Mouse (Mus musculus): ENCODE results near the gene Fam171b. TPM values are rescaled to one million over a fixed set of nuclear protein-coding genes. Genes with fewer than 3 reads are reported as not detected.

Gene Fam171b
- polyA plus RNA-seq, 1 experiment from 2014 or later = 42.8 TPM

DNA sequence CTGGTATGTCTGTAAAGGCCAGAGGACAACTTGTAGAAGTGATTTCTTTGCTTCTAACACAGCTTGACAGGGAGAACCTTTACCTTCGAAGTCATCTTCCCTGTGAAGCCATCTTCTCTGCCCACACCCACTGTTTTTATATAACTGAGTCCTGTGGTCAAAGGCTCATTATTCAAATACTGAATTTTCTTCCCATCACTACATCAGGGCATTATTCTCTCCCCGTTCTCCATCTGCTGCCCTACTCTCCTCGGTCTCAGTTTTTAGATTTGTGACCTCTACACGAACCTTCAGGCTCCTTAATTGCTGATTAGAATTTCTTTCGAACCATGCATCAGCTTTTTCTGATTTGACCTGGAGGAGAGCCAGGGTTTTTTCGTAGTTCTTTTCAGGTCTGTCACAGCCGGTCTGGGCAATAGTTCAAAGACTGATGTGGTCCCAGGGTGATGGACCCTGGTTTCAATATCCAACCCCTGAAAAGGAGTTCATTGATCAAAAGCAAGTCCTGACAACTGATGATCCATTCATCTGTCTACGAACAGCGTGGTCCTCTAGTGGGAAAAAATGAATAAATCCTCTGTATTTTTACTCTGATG, 14.4 kb upstream of the Fam171b start:
- DNase-seq (ENCODE audit: low spot score, missing footprints) = no peak
- Histone ChIP-seq H3K27me3 (ENCODE audit: control insufficient read depth, insufficient read depth, low read length) (no peaks in the 10 kb centered on the region), H3K9me3 (ENCODE audit: control insufficient read depth, low read length) (no peaks in the 10 kb centered on the region), H3K4me1 (ENCODE audit: control insufficient read depth, insufficient read depth, low read length) (no peaks in the 10 kb centered on the region), H3K9ac (ENCODE audit: low read length) (no peak overlapping the region), H3K27ac (ENCODE audit: low read depth, low read length) (no peak overlapping the region), H3K36me3 (ENCODE audit: control insufficient read depth, insufficient read depth, low read length) (no peaks in the 10 kb centered on the region), H3K4me2 (no peak overlapping the region), H3K4me3 (ENCODE audit: low read depth, low read length) (no peak overlapping the region)
- WGBS = 81% methylated on average over 9 of the region's 9 CpGs
- ATAC-seq (ENCODE audit: low FRiP score) = no peak

DNA sequence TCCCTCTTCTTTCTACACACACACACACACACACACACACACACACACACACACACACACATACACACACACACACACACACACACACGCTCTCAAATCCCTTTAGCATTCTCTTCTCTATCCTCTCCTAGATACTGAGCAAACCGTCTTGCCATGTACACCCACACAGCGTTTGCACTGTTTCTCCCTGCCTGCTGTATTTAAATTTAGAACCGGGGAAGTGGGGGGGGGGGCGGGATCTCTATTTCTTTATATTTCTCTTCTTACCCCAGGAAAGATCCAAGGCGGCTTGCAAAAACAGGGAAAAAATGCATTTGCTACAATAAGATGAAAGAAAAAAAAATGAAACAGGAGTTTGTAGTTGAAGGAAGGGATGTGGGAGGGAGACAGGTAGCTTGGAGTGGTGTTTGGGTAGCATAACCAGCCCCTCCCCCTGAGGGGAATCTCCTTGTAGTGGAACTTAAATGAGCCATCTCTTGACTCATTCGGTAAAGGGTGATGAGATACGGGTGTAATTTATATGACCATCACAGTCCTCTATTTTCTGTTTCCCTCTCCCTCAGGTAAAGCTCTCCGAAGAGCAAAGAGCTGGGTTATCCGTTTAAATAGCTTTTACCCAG, 947 bp downstream of the Fam171b start:
- no peak for DNase-seq (ENCODE audit: low spot score, missing footprints)

GRCm38 (mm10) chr2:83814009-83814408, 1.6 kb downstream of the Fam171b start:
- no peaks in the 10 kb centered on the region for H3K9me3 ChIP-seq (ENCODE audit: control insufficient read depth, low read length)
- H3K9ac ChIP-seq (ENCODE audit: low read length) = peak overlapping the region; percentile 30
- peak overlapping the region; percentile 58 for H3K4me3 ChIP-seq (ENCODE audit: low read depth, low read length)
- no peaks in the 10 kb centered on the region for H3K36me3 ChIP-seq (ENCODE audit: control insufficient read depth, insufficient read depth, low read length)
- H3K27ac ChIP-seq (ENCODE audit: low read depth, low read length) = no peak overlapping the region
- 59% methylated on average over 6 of the region's 6 CpGs for WGBS
- H3K4me2 ChIP-seq = peak overlapping the region; percentile 64
- peaks cover 4% of the 10 kb centered on the region; the same call in 1 of the 2 replicates for H3K4me1 ChIP-seq (ENCODE audit: control insufficient read depth, insufficient read depth, low read length)
- ATAC-seq (ENCODE audit: low FRiP score) (no peak), DNase-seq (ENCODE audit: low spot score, missing footprints) (no peak)
- H3K27me3 ChIP-seq (ENCODE audit: control insufficient read depth, insufficient read depth, low read length) = no peaks in the 10 kb centered on the region

More for the DNA sequence above, 947 bp downstream of the Fam171b start:
- H3K4me2 ChIP-seq = peak overlapping the region; percentile 64
- no peaks in the 10 kb centered on the region for H3K36me3 ChIP-seq (ENCODE audit: control insufficient read depth, insufficient read depth, low read length)
- H3K27ac ChIP-seq (ENCODE audit: low read depth, low read length) = no peak overlapping the region
- no peaks in the 10 kb centered on the region for H3K27me3 ChIP-seq (ENCODE audit: control insufficient read depth, insufficient read depth, low read length)
- peak overlapping the region; percentile 58 for H3K4me3 ChIP-seq (ENCODE audit: low read depth, low read length)
- WGBS = 14% methylated on average over 10 of the region's 10 CpGs
- peak overlapping the region; percentile 93 for H3K9ac ChIP-seq (ENCODE audit: low read length)
- no peaks in the 10 kb centered on the region for H3K9me3 ChIP-seq (ENCODE audit: control insufficient read depth, low read length)
- peaks cover 4% of the 10 kb centered on the region; the same call in 1 of the 2 replicates for H3K4me1 ChIP-seq (ENCODE audit: control insufficient read depth, insufficient read depth, low read length)
- peak; percentile 43 for ATAC-seq (ENCODE audit: low FRiP score)

DNA sequence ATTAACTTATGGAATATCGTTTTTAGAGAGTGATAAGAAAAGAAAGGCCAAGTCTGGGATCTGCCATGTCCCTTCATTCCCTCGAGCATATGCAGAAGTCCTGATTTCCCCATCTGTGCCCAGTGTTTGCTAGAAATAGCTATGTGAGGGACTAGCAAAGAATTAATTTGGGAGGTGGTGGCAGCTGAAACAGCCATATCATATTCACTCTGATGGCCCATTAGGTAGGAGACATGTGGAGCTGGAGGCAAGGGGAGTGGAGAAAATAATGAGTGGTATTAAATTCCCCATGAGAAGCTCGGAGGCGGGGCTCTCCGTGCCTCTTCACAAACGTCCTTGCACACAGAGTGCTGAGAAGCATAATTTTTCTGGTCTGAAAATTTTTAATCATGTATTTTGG, 3.7 kb downstream of the Fam171b start:
- Histone ChIP-seq H3K4me2 (no peak overlapping the region), H3K27me3 (ENCODE audit: control insufficient read depth, insufficient read depth, low read length) (no peaks in the 10 kb centered on the region), H3K9ac (ENCODE audit: low read length) (no peak overlapping the region), H3K27ac (ENCODE audit: low read depth, low read length) (no peak overlapping the region), H3K4me3 (ENCODE audit: low read depth, low read length) (no peak overlapping the region), H3K4me1 (ENCODE audit: control insufficient read depth, insufficient read depth, low read length) (peaks cover 4% of the 10 kb centered on the region; the same call in 1 of the 2 replicates), H3K36me3 (ENCODE audit: control insufficient read depth, insufficient read depth, low read length) (no peaks in the 10 kb centered on the region), H3K9me3 (ENCODE audit: control insufficient read depth, low read length) (no peaks in the 10 kb centered on the region)
- 72% methylated on average over 6 of the region's 6 CpGs for WGBS
- ATAC-seq (ENCODE audit: low FRiP score) = no peak
- no peak for DNase-seq (ENCODE audit: low spot score, missing footprints)

- Histone ChIP-seq H3K4me3 (ENCODE audit: low read depth, low read length) (no peak overlapping the region), H3K4me1 (ENCODE audit: control insufficient read depth, insufficient read depth, low read length) (peaks cover 5% of the 10 kb centered on the region; the same call in 1 of the 2 replicates), H3K9ac (ENCODE audit: low read length) (no peak overlapping the region), H3K27ac (ENCODE audit: low read depth, low read length) (no peak overlapping the region), H3K27me3 (ENCODE audit: control insufficient read depth, insufficient read depth, low read length) (no peaks in the 10 kb centered on the region), H3K4me2 (no peak overlapping the region), H3K9me3 (ENCODE audit: control insufficient read depth, low read length) (no peaks in the 10 kb centered on the region), H3K36me3 (ENCODE audit: control insufficient read depth, insufficient read depth, low read length) (no peaks in the 10 kb centered on the region)
- DNase-seq (ENCODE audit: low spot score, missing footprints) = no peak
- whole genome bisulfite sequencing = 74% methylated on average over 5 of the region's 5 CpGs
- ATAC-seq (ENCODE audit: low FRiP score) = no peak
These were observed 12.7 kb downstream of the Fam171b start for GRCm38 (mm10) chr2:83825161-83825560.

DNA sequence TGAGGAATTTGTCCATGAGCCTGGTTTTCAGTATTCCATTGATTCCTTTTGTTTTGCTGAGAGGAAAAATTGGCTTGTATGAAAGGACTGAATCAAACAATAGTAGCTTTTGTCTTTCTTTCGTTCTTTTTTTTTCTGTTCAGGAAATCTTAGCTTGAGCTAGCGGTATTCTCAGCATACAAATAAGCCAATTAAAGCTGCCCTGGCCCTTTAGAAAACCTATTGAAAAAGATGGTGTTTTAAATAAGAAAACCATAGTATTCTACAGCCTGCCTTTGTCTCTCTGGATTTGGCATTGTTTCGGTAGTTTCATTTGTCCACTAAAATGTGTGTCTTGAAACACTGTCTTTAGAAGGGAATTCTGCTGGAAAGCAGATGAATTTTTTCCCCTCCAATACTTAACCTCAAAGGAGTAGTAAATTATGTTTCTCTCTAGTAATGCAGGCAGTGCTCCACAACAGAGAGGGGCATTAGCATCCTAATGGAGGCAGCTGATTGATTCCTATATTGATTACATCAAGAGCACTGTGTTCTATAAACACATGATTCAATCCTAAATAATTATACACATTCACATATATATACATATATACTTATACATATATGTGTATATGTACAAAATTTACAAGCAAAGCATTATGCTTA, 16.6 kb downstream of the Fam171b start:
- peak; percentile 73 for ATAC-seq (ENCODE audit: low FRiP score)
- Histone ChIP-seq H3K9me3 (ENCODE audit: control insufficient read depth, low read length) (no peaks in the 10 kb centered on the region), H3K4me2 (no peak overlapping the region), H3K36me3 (ENCODE audit: control insufficient read depth, insufficient read depth, low read length) (no peaks in the 10 kb centered on the region), H3K4me1 (ENCODE audit: control insufficient read depth, insufficient read depth, low read length) (peaks cover 5% of the 10 kb centered on the region; the same call in 1 of the 2 replicates), H3K4me3 (ENCODE audit: low read depth, low read length) (no peak overlapping the region), H3K27ac (ENCODE audit: low read depth, low read length) (peak overlapping the region; percentile 42; the same call in 1 of the 2 replicates), H3K9ac (ENCODE audit: low read length) (no peak overlapping the region), H3K27me3 (ENCODE audit: control insufficient read depth, insufficient read depth, low read length) (no peaks in the 10 kb centered on the region)
- DNase-seq (ENCODE audit: low spot score, missing footprints) = peak; percentile 85
- 24% methylated on average over 3 of the region's 3 CpGs for WGBS

DNA sequence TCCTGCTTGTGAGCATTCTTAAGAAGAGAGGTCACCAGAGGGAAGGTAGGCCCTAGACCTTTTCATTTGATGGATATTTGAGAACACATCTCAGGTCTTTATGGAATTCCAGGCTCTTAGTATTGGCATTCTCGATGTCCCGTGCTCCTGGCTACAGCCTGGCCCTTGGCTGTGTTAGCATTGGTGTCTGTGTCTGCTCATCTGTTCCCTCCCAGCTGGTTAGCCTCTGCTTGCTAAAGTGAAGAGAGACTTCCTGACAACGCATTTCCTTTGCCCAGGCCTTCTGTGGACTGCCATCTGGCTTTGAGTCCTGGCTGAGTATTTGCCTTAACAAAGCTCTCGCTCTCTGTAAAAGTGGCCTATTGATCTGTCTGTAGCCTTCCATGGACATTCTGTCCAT, 20.5 kb downstream of the Fam171b start:
- ATAC-seq (ENCODE audit: low FRiP score) = no peak
- H3K4me3 ChIP-seq (ENCODE audit: low read depth, low read length) = no peak overlapping the region
- no peak overlapping the region for H3K4me2 ChIP-seq
- no peak overlapping the region for H3K27ac ChIP-seq (ENCODE audit: low read depth, low read length)
- H3K9ac ChIP-seq (ENCODE audit: low read length) = no peak overlapping the region
- no peaks in the 10 kb centered on the region for H3K36me3 ChIP-seq (ENCODE audit: control insufficient read depth, insufficient read depth, low read length)
- peaks cover 12% of the 10 kb centered on the region for H3K4me1 ChIP-seq (ENCODE audit: control insufficient read depth, insufficient read depth, low read length)
- no peak for DNase-seq (ENCODE audit: low spot score, missing footprints)
- no peaks in the 10 kb centered on the region for H3K9me3 ChIP-seq (ENCODE audit: control insufficient read depth, low read length)
- no peaks in the 10 kb centered on the region for H3K27me3 ChIP-seq (ENCODE audit: control insufficient read depth, insufficient read depth, low read length)
- 85% methylated on average over 4 of the region's 4 CpGs for WGBS

GRCm38 (mm10) chr2:83835313-83836070, 23.1 kb downstream of the Fam171b start:
- Histone ChIP-seq H3K9me3 (ENCODE audit: control insufficient read depth, low read length) (no peaks in the 10 kb centered on the region; the same call in 1 of the 2 replicates), H3K4me2 (no peak overlapping the region), H3K9ac (ENCODE audit: low read length) (no peak overlapping the region), H3K27me3 (ENCODE audit: control insufficient read depth, insufficient read depth, low read length) (no peaks in the 10 kb centered on the region), H3K36me3 (ENCODE audit: control insufficient read depth, insufficient read depth, low read length) (no peaks in the 10 kb centered on the region), H3K4me3 (ENCODE audit: low read depth, low read length) (no peak overlapping the region), H3K4me1 (ENCODE audit: control insufficient read depth, insufficient read depth, low read length) (peaks cover 7% of the 10 kb centered on the region), H3K27ac (ENCODE audit: low read depth, low read length) (no peak overlapping the region)
- ATAC-seq (ENCODE audit: low FRiP score) = no peak
- WGBS = 46% methylated on average over 10 of the region's 10 CpGs
- peak; percentile 88 for DNase-seq (ENCODE audit: low spot score, missing footprints)

Data from midbrain, embryonic 11.5 days (tissue).